Mouse (Mus musculus): ENCODE measurements around the gene Magi2. TPM values are rescaled to one million over a fixed set of nuclear protein-coding genes. Genes with fewer than 3 reads are reported as not detected.

The Magi2 gene
- polyA plus RNA-seq, 1 experiment from 2014 or later, result 3.8 TPM

DNA sequence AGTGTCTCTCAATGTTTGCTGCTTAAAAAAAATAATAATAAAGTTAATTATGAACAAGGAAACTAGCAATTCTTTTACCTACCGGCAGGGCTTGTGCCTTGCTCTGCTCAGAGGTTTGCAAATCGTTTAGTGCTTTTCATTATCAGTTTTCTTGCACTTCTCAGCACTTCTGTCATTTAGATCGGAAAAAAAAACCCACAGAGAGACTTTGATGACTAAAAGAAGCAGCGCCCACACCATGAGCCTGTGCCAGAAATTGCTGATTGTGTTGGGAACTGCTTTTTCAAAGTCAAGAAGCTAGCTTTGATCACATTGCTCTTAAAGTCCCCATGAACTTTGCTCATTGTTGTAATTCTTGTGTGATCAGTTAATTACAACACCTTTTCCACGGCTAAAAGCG, 860.2 kb downstream of the Magi2 start:
- peaks cover 4% of the 10 kb centered on the region; the same call in 1 of the 2 replicates for H3K4me1 ChIP-seq (ENCODE audit: control insufficient read depth, insufficient read depth, low read length)
- WGBS, result 62% methylated on average over 6 of the region's 6 CpGs
- DNase-seq (ENCODE audit: low spot score) (no peak), ATAC-seq (ENCODE audit: low read depth) (no peak)
- H3K27me3 ChIP-seq (replicated peaks; ENCODE audit: control insufficient read depth, insufficient read depth, low read length), result no peaks in the 10 kb centered on the region
- H3K36me3 ChIP-seq (ENCODE audit: control insufficient read depth, insufficient read depth, low read length), result no peaks in the 10 kb centered on the region
- H3K9ac ChIP-seq (ENCODE audit: low read depth, low read length), result no peak overlapping the region
- no peaks in the 10 kb centered on the region for H3K9me3 ChIP-seq (ENCODE audit: control insufficient read depth, low read length)
- H3K4me2 ChIP-seq (ENCODE audit: low read depth, low read length), result no peak overlapping the region
- H3K4me3 ChIP-seq (ENCODE audit: low read depth, low read length), result no peak overlapping the region
- no peak overlapping the region for H3K27ac ChIP-seq (replicated peaks; ENCODE audit: low read depth, low read length)

- DNase-seq (ENCODE audit: low spot score) (no peak), ATAC-seq (ENCODE audit: low read depth) (no peak)
- Histone ChIP-seq H3K27ac (replicated peaks; ENCODE audit: low read depth, low read length) (no peak overlapping the region), H3K4me2 (ENCODE audit: low read depth, low read length) (no peak overlapping the region), H3K9me3 (ENCODE audit: control insufficient read depth, low read length) (no peaks in the 10 kb centered on the region), H3K4me3 (ENCODE audit: low read depth, low read length) (no peak overlapping the region), H3K9ac (ENCODE audit: low read depth, low read length) (no peak overlapping the region), H3K36me3 (ENCODE audit: control insufficient read depth, insufficient read depth, low read length) (no peaks in the 10 kb centered on the region), H3K27me3 (replicated peaks; ENCODE audit: control insufficient read depth, insufficient read depth, low read length) (no peaks in the 10 kb centered on the region), H3K4me1 (ENCODE audit: control insufficient read depth, insufficient read depth, low read length) (no peaks in the 10 kb centered on the region)
Observed at GRCm38 (mm10) chr5:20103869-20104268, 877.0 kb downstream of the Magi2 start.

DNA sequence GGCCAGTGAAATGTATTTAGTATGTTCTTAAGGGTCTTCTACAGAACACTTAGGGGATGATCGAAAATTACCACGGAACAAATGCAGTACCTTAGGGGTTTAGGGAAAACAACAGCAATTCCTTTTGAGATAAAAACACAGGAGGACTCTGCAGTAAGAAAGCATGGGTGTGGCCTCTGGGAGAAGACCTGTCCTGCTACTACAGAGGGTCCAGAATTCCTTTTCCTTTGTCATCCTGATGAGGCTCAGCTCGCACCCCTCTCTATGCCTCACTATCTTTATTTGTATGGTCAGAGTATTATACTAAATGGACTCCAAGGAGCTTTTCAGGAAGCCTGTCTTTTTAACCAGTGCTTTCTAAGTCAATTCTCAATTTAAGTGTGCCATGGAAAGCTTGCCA, 877.7 kb downstream of the Magi2 start:
- DNase-seq (ENCODE audit: low spot score) (no peak), ATAC-seq (ENCODE audit: low read depth) (no peak)
- Histone ChIP-seq H3K36me3 (ENCODE audit: control insufficient read depth, insufficient read depth, low read length) (no peaks in the 10 kb centered on the region), H3K4me3 (ENCODE audit: low read depth, low read length) (no peak overlapping the region), H3K27me3 (replicated peaks; ENCODE audit: control insufficient read depth, insufficient read depth, low read length) (no peaks in the 10 kb centered on the region), H3K27ac (replicated peaks; ENCODE audit: low read depth, low read length) (no peak overlapping the region), H3K4me1 (ENCODE audit: control insufficient read depth, insufficient read depth, low read length) (no peaks in the 10 kb centered on the region), H3K9ac (ENCODE audit: low read depth, low read length) (no peak overlapping the region), H3K9me3 (ENCODE audit: control insufficient read depth, low read length) (no peaks in the 10 kb centered on the region), H3K4me2 (ENCODE audit: low read depth, low read length) (no peak overlapping the region)
- WGBS, result 67% methylated on average over 3 of the region's 3 CpGs

- no peaks in the 10 kb centered on the region for H3K9me3 ChIP-seq (ENCODE audit: control insufficient read depth, low read length)
- WGBS, result 80% methylated on average over 3 of the region's 3 CpGs
- no peak for DNase-seq (ENCODE audit: low spot score)
- H3K4me1 ChIP-seq (ENCODE audit: control insufficient read depth, insufficient read depth, low read length), result no peaks in the 10 kb centered on the region
- H3K27ac ChIP-seq (replicated peaks; ENCODE audit: low read depth, low read length), result no peak overlapping the region
- H3K27me3 ChIP-seq (replicated peaks; ENCODE audit: control insufficient read depth, insufficient read depth, low read length), result no peaks in the 10 kb centered on the region
- H3K36me3 ChIP-seq (ENCODE audit: control insufficient read depth, insufficient read depth, low read length), result no peaks in the 10 kb centered on the region
- ATAC-seq (ENCODE audit: low read depth), result no peak
- H3K4me3 ChIP-seq (ENCODE audit: low read depth, low read length), result no peak overlapping the region
- H3K9ac ChIP-seq (ENCODE audit: low read depth, low read length), result no peak overlapping the region
- no peak overlapping the region for H3K4me2 ChIP-seq (ENCODE audit: low read depth, low read length)
Observed at GRCm38 (mm10) chr5:20109496-20109895, 882.7 kb downstream of the Magi2 start.

DNA sequence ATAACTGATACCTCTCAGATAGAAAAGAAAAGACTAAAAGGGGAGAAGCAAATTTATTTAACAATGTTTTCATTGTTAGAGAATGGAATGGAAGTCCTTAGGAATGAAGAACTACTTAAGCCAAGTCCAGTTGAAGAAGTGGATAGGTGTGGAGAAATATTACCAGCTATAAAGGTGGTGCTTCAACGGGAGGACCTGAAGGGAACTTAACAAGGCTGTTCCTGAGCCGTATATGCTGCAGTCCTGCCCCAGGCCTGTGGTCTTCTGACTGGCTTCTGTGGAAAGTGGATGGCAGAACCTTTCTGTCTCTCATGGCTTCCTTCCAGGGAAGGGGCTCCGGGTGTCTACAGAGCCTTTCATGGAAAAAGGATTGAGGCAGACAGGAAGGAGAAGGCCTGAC, 890.3 kb downstream of the Magi2 start:
- Histone ChIP-seq H3K4me2 (ENCODE audit: low read depth, low read length) (no peak overlapping the region), H3K4me3 (ENCODE audit: low read depth, low read length) (no peak overlapping the region), H3K27me3 (replicated peaks; ENCODE audit: control insufficient read depth, insufficient read depth, low read length) (no peaks in the 10 kb centered on the region), H3K36me3 (ENCODE audit: control insufficient read depth, insufficient read depth, low read length) (no peaks in the 10 kb centered on the region), H3K4me1 (ENCODE audit: control insufficient read depth, insufficient read depth, low read length) (no peaks in the 10 kb centered on the region), H3K9me3 (ENCODE audit: control insufficient read depth, low read length) (no peaks in the 10 kb centered on the region), H3K27ac (replicated peaks; ENCODE audit: low read depth, low read length) (no peak overlapping the region), H3K9ac (ENCODE audit: low read depth, low read length) (no peak overlapping the region)
- ATAC-seq (ENCODE audit: low read depth), result no peak
- WGBS, result 79% methylated on average over 3 of the region's 3 CpGs
- DNase-seq (ENCODE audit: low spot score), result no peak

GRCm38 (mm10) chr5:20140235-20140634, 913.4 kb downstream of the Magi2 start:
- Histone ChIP-seq H3K4me1 (ENCODE audit: control insufficient read depth, insufficient read depth, low read length) (peaks cover 11% of the 10 kb centered on the region; the same call in 1 of the 2 replicates), H3K27me3 (replicated peaks; ENCODE audit: control insufficient read depth, insufficient read depth, low read length) (no peaks in the 10 kb centered on the region), H3K9ac (ENCODE audit: low read depth, low read length) (no peak overlapping the region), H3K9me3 (ENCODE audit: control insufficient read depth, low read length) (no peaks in the 10 kb centered on the region), H3K36me3 (ENCODE audit: control insufficient read depth, insufficient read depth, low read length) (no peaks in the 10 kb centered on the region), H3K4me3 (ENCODE audit: low read depth, low read length) (no peak overlapping the region), H3K4me2 (ENCODE audit: low read depth, low read length) (peak overlapping the region; percentile 12; the same call in 1 of the 2 replicates), H3K27ac (replicated peaks; ENCODE audit: low read depth, low read length) (no peak overlapping the region)
- ATAC-seq (ENCODE audit: low read depth) (no peak), DNase-seq (ENCODE audit: low spot score) (peak; percentile 24)
- WGBS, result 46% methylated on average over 2 of the region's 2 CpGs

DNA sequence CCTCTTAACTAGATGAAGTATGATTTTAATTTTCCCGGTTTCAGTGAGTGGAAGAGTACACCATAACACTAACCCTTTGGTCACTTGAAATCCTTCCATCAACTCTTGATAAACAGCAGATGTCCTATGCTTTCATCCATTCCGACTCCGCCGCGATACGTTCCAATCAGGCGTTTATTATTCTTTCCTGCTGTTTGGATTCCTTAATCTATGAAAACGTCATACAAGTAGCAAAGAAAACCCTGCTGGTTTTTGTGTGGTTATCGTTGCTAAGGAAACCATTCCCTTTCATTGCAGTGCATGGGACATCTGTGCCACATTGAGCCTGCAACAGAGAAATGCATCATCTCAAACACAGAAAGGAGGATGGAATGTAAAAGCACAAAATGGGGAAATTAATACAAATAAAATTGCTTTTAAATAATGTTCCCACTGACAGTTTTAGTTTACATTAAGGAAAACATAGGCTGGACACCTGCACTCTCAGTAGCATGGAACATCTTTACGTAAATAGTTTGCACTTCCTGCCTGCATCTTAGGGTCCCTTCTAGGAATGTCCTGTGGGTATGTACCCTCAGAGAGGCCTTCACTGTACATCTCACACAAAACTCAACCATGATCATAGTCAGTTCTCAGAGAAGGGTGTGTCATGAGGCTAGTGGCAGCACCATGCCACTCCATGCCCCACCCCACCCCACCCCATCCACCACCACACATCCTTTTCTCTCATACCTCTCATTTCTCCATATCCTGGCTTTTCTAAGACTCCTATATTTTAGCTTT, 914.0 kb downstream of the Magi2 start:
- H3K36me3 ChIP-seq (ENCODE audit: control insufficient read depth, insufficient read depth, low read length), result no peaks in the 10 kb centered on the region
- H3K9ac ChIP-seq (ENCODE audit: low read depth, low read length), result no peak overlapping the region
- H3K4me3 ChIP-seq (ENCODE audit: low read depth, low read length), result no peak overlapping the region
- peak overlapping the region; percentile 12; the same call in 1 of the 2 replicates for H3K4me2 ChIP-seq (ENCODE audit: low read depth, low read length)
- ATAC-seq (ENCODE audit: low read depth) (peak; percentile 62; the same call in 1 of the 2 replicates), DNase-seq (ENCODE audit: low spot score) (peak; percentile 45)
- peaks cover 11% of the 10 kb centered on the region; the same call in 1 of the 2 replicates for H3K4me1 ChIP-seq (ENCODE audit: control insufficient read depth, insufficient read depth, low read length)
- WGBS, result 40% methylated on average over 10 of the region's 10 CpGs
- no peaks in the 10 kb centered on the region for H3K9me3 ChIP-seq (ENCODE audit: control insufficient read depth, low read length)
- H3K27me3 ChIP-seq (replicated peaks; ENCODE audit: control insufficient read depth, insufficient read depth, low read length), result no peaks in the 10 kb centered on the region
- H3K27ac ChIP-seq (replicated peaks; ENCODE audit: low read depth, low read length), result no peak overlapping the region

GRCm38 (mm10) chr5:20153359-20154125, 926.7 kb downstream of the Magi2 start:
- no peaks in the 10 kb centered on the region for H3K27me3 ChIP-seq (replicated peaks; ENCODE audit: control insufficient read depth, insufficient read depth, low read length)
- 39% methylated on average over 3 of the region's 3 CpGs for WGBS
- no peaks in the 10 kb centered on the region for H3K9me3 ChIP-seq (ENCODE audit: control insufficient read depth, low read length)
- no peak overlapping the region for H3K9ac ChIP-seq (ENCODE audit: low read depth, low read length)
- ATAC-seq (ENCODE audit: low read depth) (no peak), DNase-seq (ENCODE audit: low spot score) (peak; percentile 65)
- no peak overlapping the region for H3K27ac ChIP-seq (replicated peaks; ENCODE audit: low read depth, low read length)
- no peaks in the 10 kb centered on the region for H3K4me1 ChIP-seq (ENCODE audit: control insufficient read depth, insufficient read depth, low read length)
- H3K4me2 ChIP-seq (ENCODE audit: low read depth, low read length), result no peak overlapping the region
- H3K4me3 ChIP-seq (ENCODE audit: low read depth, low read length), result no peak overlapping the region
- H3K36me3 ChIP-seq (ENCODE audit: control insufficient read depth, insufficient read depth, low read length), result no peaks in the 10 kb centered on the region

Data from embryonic facial prominence, embryonic 14.5 days (tissue).